Mouse (Mus musculus) adrenal gland, adult 8-10 months (tissue): ENCODE data around the gene Gm26938. TPM values are rescaled to one million over a fixed set of nuclear protein-coding genes. Genes with fewer than 3 reads are reported as not detected.

Experiments used
- DNase-seq: peaks from one replicate; pipeline ENCODE4 v3.0.0; 2022
- total RNA-seq, 4 experiments: library from RNA; stranded (reverse); gene quantifications; 2 replicates each; pipeline ENCODE4 v1.2.4; 2022

Gene Gm26938
- total RNA-seq, result not detected

DNA sequence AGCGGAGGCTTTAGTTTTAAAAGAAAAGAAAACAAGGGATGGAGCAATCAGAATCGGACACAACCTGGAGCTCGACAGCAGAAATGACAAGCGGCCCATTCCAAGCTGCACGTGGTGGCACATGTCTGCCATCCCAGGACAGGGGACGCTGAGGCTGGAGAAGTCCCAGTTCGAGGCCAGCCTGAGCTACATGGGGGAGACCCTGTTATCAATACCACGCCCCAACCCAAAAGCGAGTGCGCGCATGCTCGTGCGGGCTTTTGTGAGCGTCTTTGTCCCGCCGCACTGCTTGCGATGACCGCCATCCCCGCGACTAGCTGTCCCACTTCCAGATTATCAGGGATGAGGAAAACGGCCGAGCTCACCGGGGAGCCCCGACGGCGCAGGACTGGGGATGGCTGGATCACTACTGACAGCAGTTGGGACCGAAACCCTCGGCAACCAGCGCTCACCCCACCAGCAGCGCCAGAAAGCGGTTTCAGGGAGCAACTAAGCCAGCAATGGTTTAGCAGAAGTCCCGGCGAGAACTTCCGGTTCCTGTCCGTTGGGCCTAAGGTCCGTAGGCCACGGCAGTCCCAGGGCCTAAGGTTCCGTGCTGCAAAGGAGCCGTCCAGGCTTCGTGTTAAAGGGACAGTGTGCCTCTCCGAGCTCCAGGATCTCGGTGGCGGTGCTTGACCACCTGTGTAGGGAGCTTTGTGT, at the start of gene Gm26938, which contains the start of gene Psmg3:
Gm26938 (minus strand) TSS at position 51 of the 699 bp plus-strand sequence.
Psmg3 (minus strand) TSS at position 529 of the 699 bp plus-strand sequence.
- DNase-seq, result peak; percentile 81

DNA sequence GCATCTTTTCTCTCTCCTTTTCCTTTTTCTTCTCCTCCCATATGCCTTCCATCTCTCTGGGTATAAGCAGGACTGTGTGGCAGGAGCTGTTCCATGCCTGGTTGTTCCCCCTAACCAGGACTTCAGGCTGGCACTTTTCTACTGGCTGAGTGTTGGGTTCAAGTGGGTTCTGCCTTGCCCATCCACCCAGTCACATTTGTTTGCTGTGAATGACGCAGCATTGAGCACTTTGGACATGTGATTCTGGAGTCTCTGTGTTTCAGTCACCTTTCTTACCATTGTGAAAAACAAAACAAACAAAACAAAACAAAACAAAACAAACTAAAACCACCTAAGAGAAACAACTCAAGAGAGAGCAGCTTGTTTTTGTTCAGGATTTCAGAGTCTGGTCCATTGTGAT, 45.3 kb upstream of the Gm26938 start:
- no peak for DNase-seq

DNA sequence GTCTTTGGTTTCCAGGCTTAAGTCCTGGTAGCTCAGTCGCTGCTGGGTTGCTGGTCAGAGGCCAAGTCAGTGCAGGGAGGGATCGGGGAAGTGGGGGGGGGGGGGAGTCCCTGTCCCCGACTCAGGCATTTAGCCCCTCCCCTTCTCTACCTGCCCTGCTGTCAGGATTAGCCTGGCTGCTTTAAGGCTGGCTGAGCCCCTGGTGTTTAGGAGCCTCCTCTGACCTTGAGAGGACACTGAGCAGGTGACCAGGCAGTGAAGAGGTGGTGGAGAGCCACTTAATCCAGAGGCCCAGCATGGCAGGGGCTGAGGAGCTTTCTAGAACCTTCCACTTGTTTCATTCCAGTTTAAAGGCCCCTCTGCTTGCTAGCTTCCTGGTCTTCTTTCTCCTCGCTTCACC, 44.7 kb upstream of the Gm26938 start:
- DNase-seq, result no peak

DNA sequence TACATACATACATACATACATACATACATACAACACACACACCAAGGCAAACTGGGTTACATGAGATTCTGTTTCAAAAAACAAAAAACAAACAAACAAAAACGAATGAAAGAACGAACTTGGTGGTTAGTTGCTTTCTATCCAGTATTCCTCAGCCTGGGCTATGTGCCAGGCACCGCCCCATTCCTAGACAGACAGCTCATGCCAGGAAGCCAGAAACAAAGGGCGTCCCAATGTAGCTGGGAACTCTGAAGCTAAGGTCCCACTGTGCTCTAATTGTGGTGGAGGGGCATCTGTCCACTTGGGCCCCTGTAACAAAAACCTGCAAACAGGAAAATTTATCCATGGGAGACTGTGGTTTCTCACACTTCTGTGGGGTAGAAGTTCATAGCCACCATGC, 36.6 kb upstream of the Gm26938 start:
- peak; percentile 40 for DNase-seq

DNA sequence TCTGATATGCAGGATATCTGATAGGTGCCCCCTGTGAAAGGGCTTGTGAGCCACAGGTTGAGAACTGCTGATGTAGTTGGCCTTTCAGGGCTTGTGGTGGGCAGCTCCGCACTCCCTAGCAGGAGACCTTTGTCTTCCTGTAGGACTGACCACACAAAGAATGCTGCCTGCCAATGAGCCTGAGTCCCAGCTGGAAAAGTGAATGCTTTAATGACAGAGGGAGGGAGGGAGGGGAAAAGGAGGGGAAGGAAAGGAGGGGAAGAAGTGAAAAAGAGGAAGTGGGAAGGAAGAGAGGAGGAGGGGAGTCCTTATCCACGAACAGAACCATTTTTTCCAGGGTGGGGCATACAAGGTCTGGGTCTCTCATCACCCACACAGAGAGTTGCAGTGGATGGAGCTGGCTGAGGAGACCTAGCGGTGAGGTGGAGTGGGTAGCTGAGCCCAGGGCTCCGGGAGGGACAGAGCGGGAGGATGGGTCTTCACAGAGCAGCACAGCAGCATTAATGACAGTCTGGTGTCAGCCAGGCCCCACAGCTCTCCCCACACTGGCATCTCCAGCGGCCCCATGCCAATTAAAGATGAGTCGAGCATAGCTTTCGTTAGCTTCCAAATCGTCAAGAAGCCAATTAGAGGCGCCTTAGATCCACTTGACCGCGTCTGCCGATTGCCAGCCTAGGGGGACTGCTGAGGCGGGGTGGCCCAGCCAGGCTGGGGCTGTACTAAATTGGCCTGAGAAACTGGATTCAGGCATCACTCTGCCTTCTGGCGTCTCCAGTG, 34.3 kb upstream of the Gm26938 start:
- no peak for DNase-seq

DNA sequence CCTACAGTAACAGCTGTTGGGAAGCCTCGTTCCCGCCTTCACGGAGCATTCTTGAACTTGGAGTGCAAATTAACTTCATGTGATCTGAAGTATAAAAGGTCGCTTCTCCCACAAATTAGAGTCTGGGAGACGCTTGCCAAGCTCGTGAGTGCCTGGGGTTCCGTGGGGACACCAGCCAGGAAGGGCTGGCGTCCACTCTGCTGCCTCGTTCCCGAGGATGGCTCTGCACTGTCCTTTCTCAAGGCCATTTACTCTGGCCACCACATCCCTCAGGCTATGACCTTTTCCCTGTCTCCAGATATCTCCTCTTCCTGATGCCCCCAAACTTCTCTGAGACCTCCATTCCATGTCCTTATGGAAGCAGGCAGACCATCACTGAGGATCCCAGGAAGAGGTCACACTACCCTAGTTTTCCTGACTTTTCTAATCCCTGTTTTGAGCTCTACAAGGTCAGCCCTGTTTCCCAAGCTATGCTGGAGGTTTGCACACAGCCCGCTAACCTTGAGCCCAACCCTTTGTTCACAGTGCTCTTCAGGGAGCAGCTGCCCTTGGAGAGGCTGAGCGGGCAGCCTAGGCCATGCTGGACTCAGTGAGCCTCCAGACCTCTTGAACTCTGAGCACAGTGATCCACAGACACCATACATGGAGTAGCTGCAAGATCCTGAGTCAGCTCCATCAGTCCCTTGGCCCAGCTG, 23.6 kb upstream of the Gm26938 start:
- peak; percentile 54 for DNase-seq

DNA sequence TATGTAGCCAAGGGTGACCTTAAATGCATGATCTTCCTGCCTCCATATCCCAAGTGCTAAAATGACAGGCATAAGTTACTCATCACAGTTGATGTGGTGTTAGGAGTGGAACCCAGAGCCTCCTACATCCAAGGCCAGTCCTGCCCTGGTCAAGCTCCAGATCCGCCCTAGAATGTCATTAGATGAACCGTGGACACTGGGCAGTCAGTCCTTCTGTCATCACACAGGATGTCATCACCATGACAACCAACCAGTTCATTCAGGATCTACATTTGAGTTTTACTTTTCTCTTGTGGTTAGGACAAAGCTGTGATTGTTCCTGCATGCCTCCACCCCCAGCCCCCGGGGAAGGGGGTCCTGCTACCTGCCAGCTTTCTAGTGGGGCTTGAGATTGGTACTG, 12.9 kb upstream of the Gm26938 start:
- no peak for DNase-seq

DNA sequence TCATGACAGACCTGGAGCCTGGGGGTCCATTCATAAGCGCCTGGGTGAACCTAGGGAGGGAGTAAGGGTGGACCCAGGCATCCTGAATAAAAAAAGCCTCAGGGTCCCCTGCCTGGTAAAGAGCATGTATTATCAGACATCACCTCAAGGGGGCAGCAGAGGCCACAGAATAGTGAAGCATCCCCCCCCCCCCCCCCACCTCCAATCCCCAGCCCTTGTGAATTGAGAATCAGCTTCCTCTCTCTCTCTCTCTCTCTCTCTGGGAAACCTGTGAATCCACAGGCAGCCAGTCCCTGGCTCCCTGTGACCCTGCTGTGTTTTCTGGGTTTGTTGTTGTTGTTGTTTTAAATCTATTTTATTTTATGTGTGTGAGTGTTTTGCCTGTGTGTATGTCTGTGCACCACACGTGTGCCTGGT, 12.3 kb upstream of the Gm26938 start:
- no peak for DNase-seq

DNA sequence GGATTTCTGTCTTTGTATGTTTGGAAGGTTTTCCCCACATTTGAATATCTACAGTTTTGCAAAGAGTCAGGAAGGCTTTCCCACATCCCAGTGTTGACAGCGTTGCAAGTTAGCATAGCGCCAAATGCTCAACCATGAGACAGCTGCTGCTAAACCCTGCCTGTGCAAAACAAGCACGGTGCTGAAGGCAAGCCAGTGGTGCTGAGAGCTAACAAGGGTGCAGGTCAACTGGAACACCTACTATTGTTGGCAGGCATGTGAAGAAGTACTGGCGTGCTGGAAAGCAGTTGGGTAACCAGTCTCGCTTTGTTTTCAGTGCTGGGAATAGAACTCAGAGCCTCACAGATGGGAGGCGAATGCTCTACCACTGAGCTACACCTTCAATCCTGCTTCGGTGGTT, 9.5 kb upstream of the Gm26938 start:
- no peak for DNase-seq

DNA sequence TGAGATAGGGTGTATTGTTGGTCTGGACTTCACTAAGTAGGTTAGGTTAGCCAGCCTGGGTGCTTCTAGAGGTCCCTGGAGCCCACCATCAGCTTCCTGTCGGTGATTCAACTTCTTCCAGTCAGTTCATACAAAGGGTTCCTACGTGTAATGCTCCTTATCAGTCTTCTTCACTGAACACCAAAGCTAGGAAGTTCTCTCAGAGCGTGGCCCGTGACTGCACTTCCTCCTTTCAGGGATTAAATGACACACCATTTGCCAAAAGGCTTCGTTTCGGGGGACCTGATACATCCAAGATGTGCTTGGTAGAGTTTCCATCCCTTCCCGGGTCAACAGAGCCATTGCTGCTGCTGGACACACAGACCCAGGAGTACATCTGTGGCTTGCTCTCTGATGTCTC, 5.9 kb upstream of the Gm26938 start:
- DNase-seq, result no peak

DNA sequence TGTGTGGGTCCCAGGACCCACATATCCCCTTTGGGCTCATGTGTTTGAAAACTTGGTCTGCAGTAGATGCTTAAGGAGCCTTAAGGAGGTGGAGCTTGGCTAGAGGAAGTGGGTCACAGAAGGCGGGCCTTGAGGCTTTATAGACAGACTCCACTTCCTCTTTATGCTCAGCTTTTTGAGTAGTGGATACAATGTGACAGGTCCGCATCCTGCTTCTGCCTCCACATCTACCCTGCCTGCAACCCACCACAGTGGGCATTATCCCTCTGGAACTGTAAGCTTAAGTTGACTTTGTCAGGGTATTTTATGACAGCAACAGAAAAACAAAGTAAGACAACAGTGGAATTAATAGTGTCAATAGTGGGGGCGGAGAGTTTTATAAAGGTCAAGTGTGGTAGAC, 4.5 kb upstream of the Gm26938 start:
- DNase-seq, result no peak

DNA sequence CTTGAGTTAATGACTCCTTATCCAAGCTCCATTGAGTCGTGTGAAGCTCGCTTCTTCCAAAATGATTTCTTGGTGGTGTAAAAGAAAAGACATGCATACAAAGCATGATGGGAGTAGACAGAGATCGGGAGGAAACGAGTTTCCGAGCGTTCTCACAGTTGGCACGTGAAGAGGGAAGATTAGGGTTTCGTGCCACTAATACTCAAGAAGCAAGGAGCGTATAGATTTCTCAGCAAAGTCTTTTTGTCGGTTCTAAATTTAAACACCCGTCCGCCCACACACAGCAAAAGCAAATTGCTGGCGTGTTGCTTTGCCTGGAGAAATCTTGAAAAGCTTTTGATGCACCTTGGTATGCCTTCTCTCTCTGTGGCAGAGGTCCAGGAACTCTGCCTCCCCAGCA, 3.2 kb upstream of the Gm26938 start:
- DNase-seq, result no peak

DNA sequence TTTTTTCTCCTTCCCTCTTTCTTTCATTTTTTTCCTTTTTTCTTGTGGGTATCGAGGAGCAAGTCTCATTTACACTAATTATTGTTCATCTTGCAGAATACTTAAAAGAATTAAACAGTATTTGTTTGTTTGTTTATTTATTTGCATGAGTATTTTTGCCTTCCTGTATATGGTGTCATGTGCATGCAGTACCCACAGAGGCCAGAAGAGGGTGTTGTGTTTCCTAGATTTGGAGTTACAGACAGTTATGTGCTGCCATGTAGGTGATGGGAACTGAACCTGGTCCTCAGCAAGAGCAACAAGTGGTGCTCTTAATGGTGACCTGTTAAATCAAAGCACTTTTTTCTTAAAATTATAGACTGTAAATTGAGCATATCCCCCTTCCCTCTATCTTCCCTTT, 1.4 kb upstream of the Gm26938 start:
- DNase-seq, result no peak

DNA sequence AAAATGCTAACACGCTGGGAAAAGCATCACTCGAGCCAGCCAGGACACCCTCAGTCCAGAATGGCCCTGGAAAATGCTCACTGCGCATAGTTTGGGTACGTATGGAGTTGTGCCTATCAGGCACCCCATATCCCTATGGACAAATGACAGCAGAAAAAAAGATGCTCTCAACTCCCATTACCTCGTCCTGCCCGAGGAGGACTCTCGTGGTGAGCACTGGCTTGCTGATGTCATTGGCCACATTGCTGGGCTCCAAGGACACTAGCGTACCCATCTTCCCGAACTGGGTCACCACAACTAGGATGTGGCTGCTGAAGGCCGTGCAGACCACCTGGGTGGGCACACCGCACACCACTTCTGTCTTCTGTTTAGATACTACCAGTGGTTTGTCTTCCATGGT, 260 bp downstream of the Gm26938 start:
- DNase-seq, result no peak

DNA sequence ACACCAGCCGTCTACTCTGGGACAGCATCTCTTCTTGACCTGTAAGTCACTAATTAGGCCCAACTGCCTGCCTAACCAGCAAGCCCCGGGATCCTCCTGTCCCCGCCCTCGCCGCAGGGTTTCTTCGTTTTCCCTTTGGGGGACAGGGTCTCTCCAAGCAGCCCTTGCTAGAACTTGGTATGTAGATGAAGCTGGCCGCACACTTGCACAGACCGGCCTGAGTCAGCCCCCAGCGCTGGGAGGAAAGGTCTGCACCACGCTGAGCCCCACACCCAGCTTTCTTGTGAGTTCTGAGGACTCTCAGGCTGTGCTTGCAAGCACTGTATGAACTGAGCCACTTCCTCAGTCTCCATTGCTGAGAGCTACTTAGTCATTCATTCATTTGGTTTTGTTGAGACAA, 1.7 kb downstream of the Gm26938 start:
- no peak for DNase-seq

DNA sequence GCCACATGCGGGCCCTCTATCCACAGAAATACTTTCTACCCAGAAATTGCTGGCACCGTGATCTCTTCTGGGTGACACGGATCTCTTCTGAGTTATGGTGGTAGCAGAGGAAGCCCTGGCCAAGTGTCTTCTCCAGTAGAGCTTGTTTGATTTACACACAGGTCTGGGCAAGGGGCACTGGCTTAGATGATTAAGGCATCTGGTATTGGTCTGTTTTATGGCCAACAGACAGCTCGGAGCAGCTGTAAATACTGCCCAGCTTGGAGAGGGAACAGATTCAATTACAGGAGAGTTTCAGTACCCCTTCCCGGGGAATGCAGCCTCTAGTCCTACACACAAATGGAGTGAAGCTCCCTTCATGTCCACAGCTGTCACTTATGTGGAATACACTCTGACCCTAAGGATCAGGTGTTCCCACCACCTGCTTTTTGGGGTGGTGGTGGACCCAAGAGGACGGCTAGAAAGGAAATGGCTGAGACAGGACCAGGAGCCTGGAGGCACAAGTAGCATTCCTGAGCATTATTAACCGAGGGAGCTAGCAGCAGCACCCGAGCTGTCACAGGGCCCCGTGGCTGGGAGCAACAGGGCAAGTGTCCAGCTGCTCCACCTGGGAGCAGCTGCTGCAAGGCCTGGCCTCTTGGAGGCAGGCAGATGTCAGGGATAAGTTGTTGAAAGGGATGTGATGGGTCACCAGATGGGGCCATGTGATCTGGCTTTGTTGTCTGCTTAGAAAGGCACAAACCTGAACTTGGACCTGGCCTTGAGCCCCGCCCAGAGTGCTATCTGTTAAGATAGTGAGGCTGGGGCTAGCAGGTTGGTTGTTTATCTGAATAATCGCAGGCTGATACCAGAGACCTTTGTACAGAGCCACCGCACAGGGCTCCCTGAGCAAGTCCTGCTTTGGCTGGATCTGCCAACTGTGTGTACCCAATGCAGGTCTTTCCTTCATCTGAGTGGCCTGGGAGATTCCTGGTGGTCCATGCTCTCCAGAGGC, 4.4 kb downstream of the Gm26938 start:
- no peak for DNase-seq

DNA sequence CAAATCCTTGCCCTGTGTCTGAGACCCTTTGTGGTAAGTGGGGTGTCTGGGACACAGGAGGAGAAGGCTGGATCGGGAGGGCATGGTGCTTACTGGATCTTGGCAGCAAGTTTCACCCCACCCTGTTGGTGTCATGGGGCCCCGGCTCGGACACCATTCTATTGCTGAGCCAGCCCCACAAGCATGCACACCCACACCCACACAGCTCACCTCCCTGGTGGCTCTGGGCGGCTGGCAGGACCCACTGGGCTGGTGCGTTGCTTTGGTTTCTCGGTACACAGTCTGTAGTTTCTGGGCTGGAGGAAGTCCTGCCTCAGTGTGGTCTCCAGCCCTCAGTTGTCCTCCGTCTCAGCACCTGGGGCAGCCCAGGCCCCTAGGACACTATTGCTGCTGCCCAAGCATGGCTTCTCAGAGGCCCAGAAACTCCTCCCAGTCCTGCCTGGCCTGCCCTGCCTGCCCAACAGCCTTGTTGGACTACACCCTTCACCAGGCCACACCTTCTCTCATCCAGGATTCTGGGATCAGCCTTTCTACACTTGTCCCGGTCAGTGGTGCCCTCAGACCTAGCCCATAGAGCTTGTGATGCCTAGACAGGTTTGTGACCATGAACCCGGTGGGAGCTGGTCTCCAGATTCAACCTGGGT, 6.5 kb downstream of the Gm26938 start, which contains the start of gene Tmem184a:
Tmem184a (minus strand) TSS at position 380 of the 644 bp plus-strand sequence.
- DNase-seq, result no peak

DNA sequence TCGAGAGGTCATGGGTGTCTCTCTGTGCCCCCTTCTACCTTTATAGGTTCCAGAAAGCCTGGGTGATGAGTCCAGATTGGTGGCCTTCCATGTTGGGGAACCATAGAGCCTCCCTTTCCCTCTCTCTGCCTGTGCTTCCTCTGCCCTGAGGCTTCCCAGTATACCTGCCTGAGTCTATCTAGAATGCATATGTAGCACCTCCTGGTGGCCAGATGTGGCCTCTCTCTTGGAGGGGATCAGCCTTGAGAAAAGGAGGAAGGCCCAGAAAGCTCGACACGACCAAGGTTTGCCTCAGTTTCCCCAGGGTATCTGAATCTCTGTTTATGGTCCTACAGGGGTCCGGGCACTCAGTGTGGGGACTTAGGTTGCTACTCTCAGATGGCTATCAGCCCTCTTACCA, 7.4 kb downstream of the Gm26938 start:
- DNase-seq, result no peak

DNA sequence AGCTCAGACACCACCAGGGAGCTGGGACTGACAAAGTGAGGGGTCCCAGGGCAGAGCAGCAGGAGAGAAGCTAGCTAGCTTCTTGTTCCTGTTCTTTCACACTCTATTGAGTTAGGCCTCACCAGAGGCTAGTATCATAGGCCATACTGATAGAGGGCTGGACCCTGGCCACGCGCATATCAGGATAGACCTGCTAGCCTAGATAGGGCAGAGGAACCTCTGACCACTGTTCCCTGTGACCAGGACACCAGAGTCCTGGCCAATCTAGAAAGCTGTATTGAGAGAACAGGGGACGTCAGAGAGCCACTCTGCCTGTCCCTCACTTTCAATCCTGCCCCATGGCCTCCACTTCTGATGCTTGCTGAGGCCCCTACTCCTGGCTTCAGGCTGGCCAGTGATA, 8.2 kb downstream of the Gm26938 start:
- no peak for DNase-seq

DNA sequence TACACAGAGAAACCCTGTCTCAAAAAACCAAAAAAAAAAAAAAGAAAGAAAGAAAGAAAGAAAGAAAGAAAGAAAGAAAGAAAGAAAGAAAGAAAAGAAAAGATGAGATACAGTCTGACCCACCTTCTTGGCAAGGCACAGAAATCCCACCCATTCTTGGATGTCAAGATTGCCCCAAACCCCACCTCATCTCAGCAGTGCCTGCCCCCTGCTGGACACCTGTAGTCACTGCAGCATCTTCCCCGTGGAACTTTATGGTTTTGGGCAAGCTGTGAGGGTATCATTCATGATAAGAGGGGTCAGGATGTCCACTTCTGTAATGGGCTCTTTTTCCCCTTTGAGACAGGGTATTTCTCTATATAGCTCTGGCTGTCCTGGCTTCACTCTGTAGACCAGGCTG, 8.9 kb downstream of the Gm26938 start:
- DNase-seq, result no peak

DNA sequence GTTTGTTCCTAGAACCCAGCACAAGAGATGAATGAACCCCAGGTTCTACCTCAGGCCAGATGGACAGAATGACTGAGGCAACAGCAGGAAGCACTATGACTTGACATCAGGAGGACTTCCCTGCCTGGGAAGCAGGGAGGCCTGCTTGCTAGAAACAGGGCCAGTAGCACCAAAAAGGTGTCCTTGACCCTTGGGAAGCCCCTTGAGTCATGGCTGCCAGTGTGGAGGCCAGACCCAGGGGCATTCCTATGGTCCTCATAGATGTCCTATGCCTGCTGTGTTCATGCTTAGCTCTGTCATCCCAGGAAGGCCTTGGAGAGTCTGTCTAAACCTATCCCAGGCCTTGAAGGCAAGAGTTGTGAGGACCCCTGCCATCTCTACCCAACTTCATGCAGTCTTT, 9.8 kb downstream of the Gm26938 start:
- DNase-seq, result no peak

DNA sequence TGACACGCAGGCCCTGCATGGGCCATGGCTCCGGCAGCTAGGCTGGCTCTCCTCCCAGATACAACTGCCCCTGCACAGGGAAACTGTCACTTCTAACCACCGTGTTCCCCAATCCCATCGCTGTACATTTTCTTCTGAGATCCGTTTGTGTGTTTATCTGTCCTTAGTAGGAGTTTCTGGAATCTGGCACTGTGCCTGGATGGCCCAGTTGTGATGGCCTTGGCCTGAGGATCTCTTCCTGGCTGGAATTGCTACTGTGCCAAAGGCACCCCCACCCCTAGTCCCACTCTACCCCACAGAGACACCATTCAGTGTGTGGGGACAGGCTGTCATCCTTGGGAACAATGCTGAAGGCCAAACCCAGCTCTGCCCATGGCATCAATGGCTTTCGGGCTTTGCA, 10.2 kb downstream of the Gm26938 start:
- no peak for DNase-seq
